12 mouse cellular contexts compared by ENCODE assay signal in the genomic region with DNA sequence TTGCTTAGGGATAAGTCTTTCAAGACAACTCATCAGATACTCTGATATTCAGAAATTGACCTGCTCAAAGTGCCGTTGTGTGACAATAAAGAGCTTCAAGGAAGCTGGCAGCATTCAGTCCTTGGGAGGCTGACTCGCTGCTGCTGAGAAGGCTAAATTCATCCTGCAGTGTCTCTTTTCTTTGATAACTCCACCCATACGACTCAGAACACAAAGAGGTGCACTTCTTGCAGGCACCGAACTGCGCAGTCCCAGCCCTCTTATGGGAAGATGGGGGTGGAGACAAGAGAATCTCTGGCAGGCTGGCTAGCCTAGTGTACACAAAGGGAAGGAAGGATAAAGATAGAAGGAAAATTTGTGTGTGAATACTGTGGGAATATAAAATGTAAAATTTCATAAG. TPM values are rescaled to one million over a fixed set of nuclear protein-coding genes. Genes with fewer than 3 reads are reported as not detected.
DNase-seq lines count a peak whose midpoint lies in the region; ATAC-seq and TF ChIP-seq lines count a peak whose summit lies in the region.
"Had no signal": no experiment of that assay in that cellular context is flagged by ENCODE, and none has a peak within 500 bp of the region (broad histone marks: within the 10 kb centered on the region; RNA-seq: fewer than 3 reads in every experiment).

No protein-coding gene starts in this region.

- no peak for TF ChIP-seq CTCF in E14TG2a.4 (conservative IDR thresholded peaks at IDR 0.05; ENCODE audit: low read length)
- TF ChIP-seq CTCF in liver, postnatal 0 days (IDR thresholded peaks at IDR 0.05; ENCODE audit: low read depth) = no peak
- no peak for TF ChIP-seq CTCF in lung, postnatal 0 days (IDR thresholded peaks at IDR 0.05)

- H3K9me3 ChIP-seq in E14TG2a.4 (ENCODE audit: low read length) = peaks cover 2% of the 10 kb centered on the region; the same call in 1 of the 2 replicates
- H3K9me3 ChIP-seq in hindbrain, embryonic 11.5 days (ENCODE audit: control insufficient read depth, low read length) = no peaks in the 10 kb centered on the region
- no peaks in the 10 kb centered on the region for H3K9me3 ChIP-seq in midbrain, embryonic 15.5 days
- no peaks in the 10 kb centered on the region for H3K9me3 ChIP-seq in intestine, embryonic 16.5 days (ENCODE audit: control insufficient read depth, low read length)
- no peaks in the 10 kb centered on the region for H3K9me3 ChIP-seq in liver, postnatal 0 days (ENCODE audit: low read length)
- no peaks in the 10 kb centered on the region for H3K9me3 ChIP-seq in lung, postnatal 0 days (ENCODE audit: low read length)
- H3K9me3 ChIP-seq: embryonic facial prominence, embryonic 15.5 days; liver, embryonic 12.5 days had no signal

- no peak overlapping the region for H3K4me2 ChIP-seq in hindbrain, embryonic 11.5 days (replicated peaks; ENCODE audit: low read depth, low read length)
- H3K4me2 ChIP-seq in midbrain, embryonic 15.5 days = peak overlapping the region; percentile 45
- H3K4me2 ChIP-seq in intestine, embryonic 16.5 days (ENCODE audit: low read depth, low read length) = no peak overlapping the region
- H3K4me2 ChIP-seq in liver, postnatal 0 days (ENCODE audit: low read depth, low read length) = no peak overlapping the region
- H3K4me2 ChIP-seq in lung, postnatal 0 days (replicated peaks; ENCODE audit: low read depth, low read length) = no peak overlapping the region
- H3K4me2 ChIP-seq: embryonic facial prominence, embryonic 15.5 days; liver, embryonic 12.5 days had no signal

- peak overlapping the region; percentile 54; the same call in 1 of the 2 replicates for H3K27ac ChIP-seq in hindbrain, embryonic 11.5 days (ENCODE audit: low read depth, low read length)
- H3K27ac ChIP-seq in midbrain, embryonic 15.5 days = peak overlapping the region; percentile 65
- no peak overlapping the region for H3K27ac ChIP-seq in intestine, embryonic 16.5 days (ENCODE audit: low read length)
- H3K27ac ChIP-seq in liver, postnatal 0 days (ENCODE audit: low read depth) = no peak overlapping the region
- no peak overlapping the region for H3K27ac ChIP-seq in lung, postnatal 0 days (ENCODE audit: low read length)
- H3K27ac ChIP-seq: embryonic facial prominence, embryonic 15.5 days; liver, embryonic 12.5 days had no signal

- peak; percentile 46 for DNase-seq in embryo, embryonic 10.5 days (ENCODE audit: low spot score)
- peak; percentile 30 for DNase-seq in hindbrain, embryonic 11.5 days (ENCODE audit: low spot score)
- DNase-seq in liver, postnatal 0 days = no peak
- no peak for DNase-seq in lung, postnatal 0 days (ENCODE audit: low spot score)
- DNase-seq: cerebellum, adult 9-10 months; kidney, adult 11 months had no signal

- peak overlapping the region; percentile 45; the same call in 1 of the 2 replicates for H3K4me3 ChIP-seq in E14TG2a.4 (replicated peaks; ENCODE audit: low read length)
- no peak overlapping the region for H3K4me3 ChIP-seq in hindbrain, embryonic 11.5 days (ENCODE audit: low read depth, low read length)
- H3K4me3 ChIP-seq in midbrain, embryonic 15.5 days = peak overlapping the region; percentile 16
- H3K4me3 ChIP-seq in intestine, embryonic 16.5 days (ENCODE audit: low read length) = no peak overlapping the region
- no peak overlapping the region for H3K4me3 ChIP-seq in liver, postnatal 0 days (ENCODE audit: low read depth, low read length)
- no peak overlapping the region for H3K4me3 ChIP-seq in lung, postnatal 0 days (ENCODE audit: low read depth, low read length)
- H3K4me3 ChIP-seq: embryonic facial prominence, embryonic 15.5 days; liver, embryonic 12.5 days had no signal

- no peak for TF ChIP-seq EP300 in liver, postnatal 0 days (IDR thresholded peaks at IDR 0.05; ENCODE audit: low read depth)
- TF ChIP-seq EP300 in lung, postnatal 0 days (IDR thresholded peaks at IDR 0.05) = no peak

- no peaks in the 10 kb centered on the region for H3K27me3 ChIP-seq in E14TG2a.4 (ENCODE audit: insufficient read depth, low read length)
- H3K27me3 ChIP-seq in hindbrain, embryonic 11.5 days (ENCODE audit: control insufficient read depth, insufficient read depth, low read length) = no peaks in the 10 kb centered on the region
- no peaks in the 10 kb centered on the region for H3K27me3 ChIP-seq in midbrain, embryonic 15.5 days (replicated peaks)
- H3K27me3 ChIP-seq in intestine, embryonic 16.5 days (replicated peaks; ENCODE audit: control insufficient read depth, insufficient read depth, low read length) = no peaks in the 10 kb centered on the region
- no peaks in the 10 kb centered on the region for H3K27me3 ChIP-seq in liver, postnatal 0 days (ENCODE audit: insufficient read depth, low read length)
- no peaks in the 10 kb centered on the region for H3K27me3 ChIP-seq in lung, postnatal 0 days (replicated peaks; ENCODE audit: insufficient read depth, low read length)
- H3K27me3 ChIP-seq: embryonic facial prominence, embryonic 15.5 days; liver, embryonic 12.5 days had no signal

- ATAC-seq in hindbrain, embryonic 11.5 days (ENCODE audit: low FRiP score) = no peak
- ATAC-seq in midbrain, embryonic 15.5 days (replicated peaks) = no peak
- ATAC-seq in intestine, embryonic 16.5 days = no peak
- no peak for ATAC-seq in liver, postnatal 0 days
- no peak for ATAC-seq in lung, postnatal 0 days
- ATAC-seq: CD4-positive, CD25-positive, alpha-beta regulatory T cell, adult 4 months; liver, embryonic 12.5 days had no signal

- 23% methylated on average over 5 of the region's 5 CpGs for WGBS in hindbrain, embryonic 11.5 days
- 5% methylated on average over 5 of the region's 5 CpGs for WGBS in midbrain, embryonic 15.5 days
- WGBS in intestine, embryonic 16.5 days = 69% methylated on average over 5 of the region's 5 CpGs
- 81% methylated on average over 5 of the region's 5 CpGs for WGBS in liver, postnatal 0 days (ENCODE audit: insufficient replicate concordance)
- 74% methylated on average over 5 of the region's 5 CpGs for WGBS in lung, postnatal 0 days

- H3K9ac ChIP-seq in hindbrain, embryonic 11.5 days (ENCODE audit: low read depth, low read length) = peak overlapping the region; percentile 24; the same call in 1 of the 2 replicates
- peak overlapping the region; percentile 25; the same call in 1 of the 2 replicates for H3K9ac ChIP-seq in midbrain, embryonic 15.5 days
- H3K9ac ChIP-seq in intestine, embryonic 16.5 days (ENCODE audit: low read depth, low read length) = no peak overlapping the region
- no peak overlapping the region for H3K9ac ChIP-seq in liver, postnatal 0 days (replicated peaks)
- H3K9ac ChIP-seq in lung, postnatal 0 days (replicated peaks; ENCODE audit: low read depth) = no peak overlapping the region
- H3K9ac ChIP-seq: embryonic facial prominence, embryonic 15.5 days; liver, embryonic 12.5 days had no signal

- peaks cover 57% of the 10 kb centered on the region for H3K4me1 ChIP-seq in E14TG2a.4 (replicated peaks; ENCODE audit: low read depth, low read length)
- H3K4me1 ChIP-seq in hindbrain, embryonic 11.5 days (replicated peaks; ENCODE audit: control insufficient read depth, insufficient read depth, low read length) = peaks cover 5% of the 10 kb centered on the region
- peaks cover 40% of the 10 kb centered on the region for H3K4me1 ChIP-seq in midbrain, embryonic 15.5 days
- peaks cover 7% of the 10 kb centered on the region; the same call in 1 of the 2 replicates for H3K4me1 ChIP-seq in intestine, embryonic 16.5 days (ENCODE audit: control insufficient read depth, insufficient read depth, low read length)
- peaks cover 10% of the 10 kb centered on the region; the same call in 1 of the 2 replicates for H3K4me1 ChIP-seq in liver, postnatal 0 days (ENCODE audit: insufficient read depth)
- peaks cover 3% of the 10 kb centered on the region; the same call in 1 of the 2 replicates for H3K4me1 ChIP-seq in lung, postnatal 0 days (ENCODE audit: insufficient read depth, low read depth, low read length)

- peaks cover 26% of the 10 kb centered on the region for H3K36me3 ChIP-seq in E14TG2a.4 (ENCODE audit: insufficient read depth, low read length)
- H3K36me3 ChIP-seq in hindbrain, embryonic 11.5 days (ENCODE audit: control insufficient read depth, insufficient read depth, low read length) = peaks cover 13% of the 10 kb centered on the region
- H3K36me3 ChIP-seq in midbrain, embryonic 15.5 days (replicated peaks) = peaks cover 18% of the 10 kb centered on the region
- peaks cover 13% of the 10 kb centered on the region for H3K36me3 ChIP-seq in intestine, embryonic 16.5 days (ENCODE audit: control insufficient read depth, insufficient read depth, low read length)
- H3K36me3 ChIP-seq in liver, postnatal 0 days (replicated peaks; ENCODE audit: insufficient read depth, low read length) = peaks cover 14% of the 10 kb centered on the region
- H3K36me3 ChIP-seq in lung, postnatal 0 days (ENCODE audit: insufficient read depth, low read length) = peaks cover 16% of the 10 kb centered on the region

RNA-seq across cellular contexts. Expression of gene Zfp60, which starts 4.3 kb away (rescaled TPM):
- 90.6 and 93.9 TPM in 2 replicates for polyA plus RNA-seq in hindbrain, embryonic 11.5 days (2014; fragmentation: Nextera tagmentation; extraction: Ambion mirVana)
- polyA plus RNA-seq in midbrain, embryonic 15.5 days (2015; fragmentation: Nextera tagmentation; extraction: Ambion mirVana) = 125 and 128 TPM in 2 replicates
- polyA plus RNA-seq in intestine, embryonic 16.5 days (2015; fragmentation: Nextera tagmentation; extraction: Ambion mirVana) = 18.3 and 19.3 TPM in 2 replicates
- polyA plus RNA-seq in liver, postnatal 0 days (2015; fragmentation: Nextera tagmentation; extraction: Ambion mirVana) = 3.2 and 3.9 TPM in 2 replicates
- polyA plus RNA-seq in lung, postnatal 0 days (2015; fragmentation: Nextera tagmentation; extraction: Ambion mirVana) = 12.6 and 13.6 TPM in 2 replicates

RNA-seq across cellular contexts. Expression of gene Zfp607b, which starts 46.3 kb away (rescaled TPM):
- polyA plus RNA-seq in hindbrain, embryonic 11.5 days (2014; fragmentation: Nextera tagmentation; extraction: Ambion mirVana) = 7.3 and 8.5 TPM in 2 replicates
- 17.0 and 18.3 TPM in 2 replicates for polyA plus RNA-seq in midbrain, embryonic 15.5 days (2015; fragmentation: Nextera tagmentation; extraction: Ambion mirVana)
- polyA plus RNA-seq in intestine, embryonic 16.5 days (2015; fragmentation: Nextera tagmentation; extraction: Ambion mirVana) = 2.1 and 2.2 TPM in 2 replicates
- polyA plus RNA-seq in liver, postnatal 0 days (2015; fragmentation: Nextera tagmentation; extraction: Ambion mirVana) = 0.46 and 0.78 TPM in 2 replicates
- polyA plus RNA-seq in lung, postnatal 0 days (2015; fragmentation: Nextera tagmentation; extraction: Ambion mirVana) = 2.2 and 2.8 TPM in 2 replicates

Comparison
In these comparisons a context has a peak if more than half of its experiments do, and no peak if none do; other contexts are left out.
1. H3K4me3 ChIP-seq: peak in E14TG2a.4 (single experiment) and midbrain, embryonic 15.5 days (single experiment); none in hindbrain, embryonic 11.5 days (single experiment), intestine, embryonic 16.5 days (single experiment), liver, postnatal 0 days (single experiment) and lung, postnatal 0 days (single experiment).
2. DNase-seq: peak in embryo, embryonic 10.5 days (single experiment) and hindbrain, embryonic 11.5 days (single experiment); none in liver, postnatal 0 days (single experiment) and lung, postnatal 0 days (single experiment).
3. H3K27ac ChIP-seq: peak in hindbrain, embryonic 11.5 days (single experiment) and midbrain, embryonic 15.5 days (single experiment); none in intestine, embryonic 16.5 days (single experiment), liver, postnatal 0 days (single experiment) and lung, postnatal 0 days (single experiment).
4. H3K9ac ChIP-seq: peak in hindbrain, embryonic 11.5 days (single experiment) and midbrain, embryonic 15.5 days (single experiment); none in intestine, embryonic 16.5 days (single experiment), liver, postnatal 0 days (single experiment) and lung, postnatal 0 days (single experiment).